Mouse (Mus musculus): ENCODE results near the gene Top3a. TPM values are rescaled to one million over a fixed set of nuclear protein-coding genes. Genes with fewer than 3 reads are reported as not detected.

Top3a gene
- polyA plus RNA-seq, 1 experiment from 2014 or later: 20.5 TPM

- Histone ChIP-seq H3K9me3 (no peaks in the 10 kb centered on the region), H3K4me1 (no peaks in the 10 kb centered on the region), H3K27me3 (no peaks in the 10 kb centered on the region), H3K9ac (no peak overlapping the region), H3K36me3 (replicated peaks) (peaks cover 63% of the 10 kb centered on the region), H3K4me2 (no peak overlapping the region), H3K4me3 (replicated peaks) (no peak overlapping the region), H3K27ac (no peak overlapping the region)
- 85% methylated on average over 4 of the region's 4 CpGs for WGBS
- ATAC-seq (ENCODE audit: low FRiP score): no peak
These were observed 22.8 kb upstream of the Top3a start for GRCm38 (mm10) chr11:60799977-60800376.

GRCm38 (mm10) chr11:60796342-60796741, 19.2 kb upstream of the Top3a start:
- Histone ChIP-seq H3K36me3 (replicated peaks) (peaks cover 79% of the 10 kb centered on the region), H3K9ac (no peak overlapping the region)
- ATAC-seq (ENCODE audit: low FRiP score): no peak

GRCm38 (mm10) chr11:60790472-60790871, 13.3 kb upstream of the Top3a start:
- no peak overlapping the region for H3K4me3 ChIP-seq (replicated peaks)
- no peak overlapping the region for H3K4me2 ChIP-seq
- H3K9me3 ChIP-seq: no peaks in the 10 kb centered on the region
- no peak overlapping the region for H3K27ac ChIP-seq
- H3K9ac ChIP-seq: no peak overlapping the region
- no peak for ATAC-seq (ENCODE audit: low FRiP score)
- WGBS: 88% methylated on average over 2 of the region's 2 CpGs
- H3K4me1 ChIP-seq: no peaks in the 10 kb centered on the region; the same call in 1 of the 2 replicates
- H3K36me3 ChIP-seq (replicated peaks): peaks cover 76% of the 10 kb centered on the region
- no peaks in the 10 kb centered on the region for H3K27me3 ChIP-seq

More at GRCm38 (mm10) chr11:60796342-60796741, 19.2 kb upstream of the Top3a start:
- no peaks in the 10 kb centered on the region for H3K27me3 ChIP-seq
- no peak overlapping the region for H3K4me2 ChIP-seq
- H3K4me3 ChIP-seq (replicated peaks): no peak overlapping the region
- no peaks in the 10 kb centered on the region for H3K4me1 ChIP-seq
- no peak overlapping the region for H3K27ac ChIP-seq
- WGBS: 91% methylated on average over 11 of the region's 11 CpGs
- H3K9me3 ChIP-seq: no peaks in the 10 kb centered on the region

DNA sequence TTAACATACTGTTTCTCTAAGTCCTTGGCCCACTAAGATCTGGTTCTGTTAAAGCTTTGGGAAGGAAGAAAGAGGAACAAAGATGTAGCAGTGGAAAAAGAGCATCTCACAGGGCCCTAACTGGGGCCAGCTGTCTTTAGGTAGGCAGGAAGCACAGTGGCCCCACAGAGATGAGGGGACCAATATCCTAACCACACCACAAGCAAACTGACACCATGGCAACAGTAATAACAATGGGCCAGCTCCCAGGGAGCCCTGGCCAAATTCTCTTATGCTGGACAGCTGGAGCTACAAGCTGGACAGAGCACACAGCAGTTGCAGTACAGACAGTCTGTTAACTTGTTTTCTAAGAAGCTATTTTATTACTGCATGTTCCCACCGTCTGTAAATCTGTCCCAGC, 10.4 kb upstream of the Top3a start:
- 59% methylated on average over 1 of the region's 1 CpGs for WGBS
- Histone ChIP-seq H3K9me3 (no peaks in the 10 kb centered on the region), H3K4me3 (replicated peaks) (no peak overlapping the region), H3K4me1 (no peaks in the 10 kb centered on the region; the same call in 1 of the 2 replicates), H3K9ac (no peak overlapping the region), H3K27me3 (no peaks in the 10 kb centered on the region), H3K27ac (no peak overlapping the region), H3K4me2 (no peak overlapping the region), H3K36me3 (replicated peaks) (peaks cover 84% of the 10 kb centered on the region)
- no peak for ATAC-seq (ENCODE audit: low FRiP score)

GRCm38 (mm10) chr11:60784179-60784922, 7.2 kb upstream of the Top3a start:
- Histone ChIP-seq H3K9me3 (no peaks in the 10 kb centered on the region), H3K27me3 (no peaks in the 10 kb centered on the region), H3K4me3 (replicated peaks) (no peak overlapping the region), H3K9ac (no peak overlapping the region), H3K4me1 (peaks cover 32% of the 10 kb centered on the region), H3K36me3 (replicated peaks) (peaks cover 90% of the 10 kb centered on the region), H3K4me2 (no peak overlapping the region), H3K27ac (no peak overlapping the region)
- ATAC-seq (ENCODE audit: low FRiP score): no peak
- 91% methylated on average over 8 of the region's 8 CpGs for WGBS

GRCm38 (mm10) chr11:60779673-60780189, 2.6 kb upstream of the Top3a start:
- peak overlapping the region; percentile 44 for H3K4me2 ChIP-seq
- peaks cover 55% of the 10 kb centered on the region for H3K36me3 ChIP-seq (replicated peaks)
- no peaks in the 10 kb centered on the region for H3K27me3 ChIP-seq
- H3K9ac ChIP-seq: peak overlapping the region; percentile 30; the same call in 1 of the 2 replicates
- H3K9me3 ChIP-seq: no peaks in the 10 kb centered on the region
- no peak overlapping the region for H3K27ac ChIP-seq
- H3K4me3 ChIP-seq (replicated peaks): peak overlapping the region; percentile 12; the same call in 1 of the 2 replicates
- 91% methylated on average over 10 of the region's 10 CpGs for WGBS
- no peak for ATAC-seq (ENCODE audit: low FRiP score)
- peaks cover 65% of the 10 kb centered on the region for H3K4me1 ChIP-seq

DNA sequence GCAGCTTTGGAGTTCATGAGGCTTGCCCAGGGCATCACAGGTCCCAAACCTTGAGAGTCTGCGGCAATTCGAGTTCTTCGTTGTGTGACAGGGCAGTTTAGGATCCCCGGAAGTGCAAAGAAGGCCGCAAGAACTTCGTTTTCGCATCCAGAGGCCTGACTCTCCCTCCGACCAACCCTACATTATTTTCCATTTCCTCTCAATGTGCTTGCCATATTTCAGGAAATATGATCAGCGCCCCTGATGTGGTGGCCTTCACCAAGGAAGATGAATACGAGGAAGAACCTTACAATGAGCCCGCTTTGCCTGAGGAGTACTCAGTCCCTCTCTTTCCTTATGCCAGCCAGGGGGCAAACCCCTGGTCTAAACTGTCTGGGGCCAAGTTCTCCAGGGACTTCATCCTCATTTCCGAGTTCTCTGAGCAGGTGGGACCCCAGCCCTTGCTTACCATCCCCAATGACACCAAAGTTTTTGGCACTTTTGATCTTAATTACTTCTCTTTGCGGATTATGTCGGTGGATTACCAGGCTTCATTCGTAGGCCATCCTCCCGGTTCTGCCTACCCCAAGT, 721 bp upstream of the Top3a start:
- H3K9me3 ChIP-seq: no peaks in the 10 kb centered on the region
- H3K4me2 ChIP-seq: peak overlapping the region; percentile 87
- peaks cover 39% of the 10 kb centered on the region for H3K36me3 ChIP-seq (replicated peaks)
- peak overlapping the region; percentile 75 for H3K9ac ChIP-seq
- H3K27ac ChIP-seq: peak overlapping the region; percentile 73; the same call in 1 of the 2 replicates
- H3K4me1 ChIP-seq: peaks cover 72% of the 10 kb centered on the region
- H3K4me3 ChIP-seq (replicated peaks): peak overlapping the region; percentile 87
- H3K27me3 ChIP-seq: no peaks in the 10 kb centered on the region
- ATAC-seq (ENCODE audit: low FRiP score): no peak
- WGBS: 25% methylated on average over 16 of the region's 16 CpGs

GRCm38 (mm10) chr11:60776107-60776828, 897 bp downstream of the Top3a start:
- H3K27ac ChIP-seq: 0 out of 2 replicates have a peak overlapping the region, but pooled peaks have one; percentile 73

GRCm38 (mm10) chr11:60775578-60775977, 1.6 kb downstream of the Top3a start:
- Histone ChIP-seq H3K4me1 (peaks cover 52% of the 10 kb centered on the region), H3K9ac (peak overlapping the region; percentile 75; the same call in 1 of the 2 replicates), H3K27ac (no peak overlapping the region), H3K27me3 (no peaks in the 10 kb centered on the region), H3K4me2 (peak overlapping the region; percentile 87), H3K9me3 (no peaks in the 10 kb centered on the region), H3K4me3 (replicated peaks) (peak overlapping the region; percentile 87), H3K36me3 (replicated peaks) (peaks cover 20% of the 10 kb centered on the region)
- 54% methylated on average over 6 of the region's 6 CpGs for WGBS
- no peak for ATAC-seq (ENCODE audit: low FRiP score)

More at GRCm38 (mm10) chr11:60776107-60776828, 897 bp downstream of the Top3a start:
- Histone ChIP-seq H3K4me1 (peaks cover 59% of the 10 kb centered on the region), H3K4me2 (peak overlapping the region; percentile 87), H3K27me3 (no peaks in the 10 kb centered on the region), H3K4me3 (replicated peaks) (peak overlapping the region; percentile 87), H3K9me3 (no peaks in the 10 kb centered on the region), H3K36me3 (replicated peaks) (peaks cover 25% of the 10 kb centered on the region), H3K9ac (peak overlapping the region; percentile 75)
- 7% methylated on average over 17 of the region's 17 CpGs for WGBS
- ATAC-seq (ENCODE audit: low FRiP score): no peak

GRCm38 (mm10) chr11:60774841-60775240, 2.3 kb downstream of the Top3a start:
- 94% methylated on average over 1 of the region's 1 CpGs for WGBS
- Histone ChIP-seq H3K9me3 (no peaks in the 10 kb centered on the region), H3K27ac (no peak overlapping the region), H3K36me3 (replicated peaks) (peaks cover 12% of the 10 kb centered on the region), H3K4me1 (peaks cover 44% of the 10 kb centered on the region), H3K9ac (no peak overlapping the region), H3K4me2 (peak overlapping the region; percentile 87; the same call in 1 of the 2 replicates), H3K4me3 (replicated peaks) (no peak overlapping the region), H3K27me3 (no peaks in the 10 kb centered on the region)
- ATAC-seq (ENCODE audit: low FRiP score): no peak

DNA sequence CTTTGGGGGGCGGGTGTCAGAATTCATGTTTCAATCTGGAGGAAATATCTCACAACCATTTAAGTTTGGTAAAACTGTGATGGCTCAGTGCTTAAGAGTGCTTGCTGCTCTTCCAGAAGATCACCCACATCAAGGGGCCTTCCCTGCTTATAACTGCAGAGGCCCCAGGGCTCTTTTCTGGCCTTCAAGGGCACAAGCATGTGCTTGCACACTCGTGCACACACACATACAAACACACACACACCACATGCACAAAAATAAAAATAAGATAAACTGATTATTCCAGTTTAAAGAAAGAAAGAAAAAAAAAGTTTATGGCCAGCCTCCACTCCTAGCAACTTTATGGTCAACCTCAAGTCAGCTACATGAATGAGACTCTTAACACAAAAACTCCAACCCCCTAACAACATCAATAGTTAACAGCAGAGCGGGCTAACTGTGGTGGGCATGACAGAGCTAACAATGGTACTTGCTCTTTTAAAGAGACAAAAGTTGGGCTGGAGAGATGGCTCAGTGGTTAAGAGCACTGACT, 2.9 kb downstream of the Top3a start:
- Histone ChIP-seq H3K9ac (no peak overlapping the region), H3K4me2 (no peak overlapping the region), H3K9me3 (no peaks in the 10 kb centered on the region), H3K27ac (no peak overlapping the region), H3K4me1 (peaks cover 38% of the 10 kb centered on the region), H3K36me3 (replicated peaks) (peaks cover 6% of the 10 kb centered on the region), H3K27me3 (no peaks in the 10 kb centered on the region), H3K4me3 (replicated peaks) (no peak overlapping the region)
- 91% methylated on average over 3 of the region's 3 CpGs for WGBS
- no peak for ATAC-seq (ENCODE audit: low FRiP score)

- Histone ChIP-seq H3K4me1 (peaks cover 24% of the 10 kb centered on the region), H3K36me3 (replicated peaks) (no peaks in the 10 kb centered on the region), H3K4me3 (replicated peaks) (no peak overlapping the region), H3K9me3 (no peaks in the 10 kb centered on the region), H3K4me2 (no peak overlapping the region), H3K27me3 (no peaks in the 10 kb centered on the region), H3K9ac (no peak overlapping the region), H3K27ac (no peak overlapping the region)
- 78% methylated on average over 4 of the region's 4 CpGs for WGBS
- no peak for ATAC-seq (ENCODE audit: low FRiP score)
These were observed 5.0 kb downstream of the Top3a start for GRCm38 (mm10) chr11:60772161-60772560.
